Mouse (Mus musculus) embryonic facial prominence, embryonic 13.5 days (tissue): ENCODE measurements around the gene Tanc2. TPM values are rescaled to one million over a fixed set of nuclear protein-coding genes. Genes with fewer than 3 reads are reported as not detected.

Experiments
- ATAC-seq: fragments of 200-750 bp; cut with Nextera tagmentation; 2 replicates; pipeline ENCODE4 v1.8.0; 2017; ENCODE audit warnings: low read depth; ENCODE audit not compliant: insufficient number of reproducible peaks, insufficient read depth, low FRiP score, low TSS enrichment
- H3K27ac ChIP-seq: fragments of 300-500 bp; sonication (generic); 2 replicates; pipeline ENCODE4 v1.5.1; 2015; ENCODE audit warnings: moderate library complexity, mild to moderate bottlenecking, inconsistent platforms
- H3K27me3 ChIP-seq: fragments of 300-500 bp; sonication (generic); 2 replicates; pipeline ENCODE4 v1.6.1; 2015; ENCODE audit warnings: mild to moderate bottlenecking, inconsistent platforms
- H3K36me3 ChIP-seq: fragments of 300-500 bp; sonication (generic); 2 replicates; pipeline ENCODE4 v1.6.1; 2015; ENCODE audit warnings: mild to moderate bottlenecking, inconsistent platforms
- H3K4me1 ChIP-seq: fragments of 300-500 bp; sonication (generic); 2 replicates; pipeline ENCODE4 v1.6.1; 2015; ENCODE audit warnings: inconsistent platforms
- H3K4me2 ChIP-seq: fragments of 300-500 bp; sonication (generic); 2 replicates; pipeline ENCODE4 v1.6.1; 2015; ENCODE audit warnings: moderate library complexity, mild to moderate bottlenecking, inconsistent platforms
- H3K4me3 ChIP-seq: fragments of 300-500 bp; sonication (generic); 2 replicates; pipeline ENCODE4 v1.5.1; 2015; ENCODE audit warnings: mild to moderate bottlenecking, inconsistent platforms
- H3K9ac ChIP-seq: fragments of 300-500 bp; sonication (generic); 2 replicates; pipeline ENCODE4 v1.6.1; 2015; ENCODE audit warnings: mild to moderate bottlenecking, inconsistent platforms
- H3K9me3 ChIP-seq: fragments of 300-500 bp; sonication (generic); 2 replicates; pipeline ENCODE4 v1.6.1; 2016; ENCODE audit warnings: inconsistent platforms
- WGBS: fragments of 180-500 bp; shearing (Covaris S2); methylation state at CpG from one replicate; pipeline ENCODE4 v1.1.7; 2015; ENCODE audit warnings: mixed read lengths; 5-methylcytosine and 5-hydroxymethylcytosine counted together
- polyA plus RNA-seq: library from polyadenylated mRNA; unstranded; fragments of >200 nt; fragmentation: Nextera tagmentation; extraction: Ambion mirVana; gene quantifications from 2 replicates; pipeline ENCODE4 v1.2.1, GENCODE M21; 2015

The Tanc2 gene
- polyA plus RNA-seq, 1 experiment from 2014 or later, result 8.2 TPM

DNA sequence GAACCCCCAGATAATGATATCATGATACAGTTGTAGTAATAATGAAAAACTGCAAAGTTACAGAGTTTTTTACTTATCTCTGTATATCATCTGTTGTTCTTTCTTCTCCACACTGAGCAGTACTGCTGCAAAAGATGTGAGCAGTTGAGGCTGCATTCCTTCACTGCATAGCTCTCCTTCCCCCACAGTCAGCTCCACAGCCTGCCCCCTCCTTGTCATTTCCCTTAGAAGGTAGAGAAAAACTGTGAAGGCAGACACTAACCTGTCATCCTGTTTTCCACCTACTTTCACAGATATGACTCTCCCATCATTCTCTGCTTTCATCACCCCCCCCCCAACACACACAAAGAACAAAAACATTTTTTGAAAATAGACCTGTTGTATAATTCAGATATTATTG is 248.2 kb downstream of the Tanc2 start:
- Histone ChIP-seq H3K9ac (no peak overlapping the region), H3K27me3 (no peaks in the 10 kb centered on the region), H3K4me2 (no peak overlapping the region), H3K27ac (no peak overlapping the region), H3K9me3 (no peaks in the 10 kb centered on the region), H3K4me3 (no peak overlapping the region), H3K4me1 (no peaks in the 10 kb centered on the region), H3K36me3 (peaks cover 9% of the 10 kb centered on the region)
- no peak for ATAC-seq

DNA sequence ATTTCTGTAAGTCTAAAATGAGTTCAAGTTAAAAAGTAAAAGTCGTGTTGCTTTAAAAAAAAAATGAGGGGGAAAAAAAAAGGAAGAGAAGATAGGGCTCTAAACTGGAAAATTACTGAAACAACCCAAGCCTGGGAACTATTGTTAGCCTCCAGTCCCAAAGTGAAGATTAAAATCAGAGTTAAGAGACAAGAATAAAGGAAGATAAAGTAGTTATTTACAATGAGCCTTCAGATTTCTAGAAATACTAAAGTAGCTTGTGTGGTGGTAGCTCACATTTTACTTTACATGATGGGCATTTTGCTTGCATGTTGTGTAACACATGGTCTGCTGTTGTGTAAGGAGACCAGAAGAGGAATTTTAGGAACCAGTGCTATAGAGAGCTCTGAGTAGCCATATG is 256.1 kb downstream of the Tanc2 start:
- Histone ChIP-seq H3K27ac (no peak overlapping the region), H3K4me2 (no peak overlapping the region), H3K9me3 (no peaks in the 10 kb centered on the region), H3K4me1 (no peaks in the 10 kb centered on the region), H3K4me3 (no peak overlapping the region), H3K36me3 (no peaks in the 10 kb centered on the region), H3K9ac (no peak overlapping the region), H3K27me3 (no peaks in the 10 kb centered on the region)
- no peak for ATAC-seq
- 90% methylated on average over 1 of the region's 1 CpGs for WGBS

DNA sequence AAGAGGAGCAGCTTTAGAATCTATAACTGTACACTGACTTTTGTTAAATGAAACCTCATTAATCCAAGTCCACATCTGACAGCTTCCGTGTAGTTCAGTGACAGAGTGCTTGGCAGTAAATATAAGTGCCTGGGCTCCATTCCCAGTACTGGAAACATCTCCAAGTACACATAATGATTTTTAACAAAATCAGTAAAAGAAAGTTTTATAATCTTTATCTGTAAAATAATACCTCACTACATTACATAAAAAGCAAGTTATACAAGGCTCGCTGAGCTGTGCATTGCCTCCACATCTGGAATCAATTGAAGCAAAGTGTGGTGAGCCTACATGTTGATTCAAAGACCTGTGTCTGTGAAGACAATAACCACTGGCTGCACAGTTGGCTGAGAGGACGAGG is 265.7 kb downstream of the Tanc2 start:
- Histone ChIP-seq H3K9me3 (no peaks in the 10 kb centered on the region), H3K36me3 (no peaks in the 10 kb centered on the region), H3K4me1 (peaks cover 4% of the 10 kb centered on the region), H3K27ac (no peak overlapping the region), H3K4me3 (no peak overlapping the region), H3K27me3 (no peaks in the 10 kb centered on the region), H3K9ac (no peak overlapping the region), H3K4me2 (no peak overlapping the region)
- 23% methylated on average over 3 of the region's 3 CpGs for WGBS
- no peak for ATAC-seq

DNA sequence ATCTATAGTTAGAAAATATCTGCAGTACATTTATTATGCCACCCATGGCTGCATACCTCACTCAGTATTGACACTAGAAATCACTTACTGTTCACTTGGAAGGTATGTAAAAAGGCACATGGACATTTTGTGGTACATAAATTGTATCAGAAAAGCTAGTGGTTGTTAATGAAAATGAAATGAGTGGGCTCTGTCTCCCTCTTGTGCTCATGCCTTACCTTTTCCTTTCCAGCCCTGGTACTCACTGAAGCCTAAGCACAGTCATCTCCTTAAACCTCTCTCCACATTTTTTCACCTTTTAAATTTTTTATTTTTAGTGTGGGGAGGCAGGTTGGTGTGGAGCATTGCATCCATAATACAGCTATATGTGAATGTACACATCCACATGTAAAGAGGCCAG is 268.3 kb downstream of the Tanc2 start:
- no peak overlapping the region for H3K9ac ChIP-seq
- no peak overlapping the region for H3K27ac ChIP-seq
- ATAC-seq, result no peak
- H3K4me3 ChIP-seq, result no peak overlapping the region
- H3K36me3 ChIP-seq, result no peaks in the 10 kb centered on the region
- H3K27me3 ChIP-seq, result no peaks in the 10 kb centered on the region
- no peak overlapping the region for H3K4me2 ChIP-seq
- peaks cover 4% of the 10 kb centered on the region for H3K4me1 ChIP-seq
- H3K9me3 ChIP-seq, result no peaks in the 10 kb centered on the region

DNA sequence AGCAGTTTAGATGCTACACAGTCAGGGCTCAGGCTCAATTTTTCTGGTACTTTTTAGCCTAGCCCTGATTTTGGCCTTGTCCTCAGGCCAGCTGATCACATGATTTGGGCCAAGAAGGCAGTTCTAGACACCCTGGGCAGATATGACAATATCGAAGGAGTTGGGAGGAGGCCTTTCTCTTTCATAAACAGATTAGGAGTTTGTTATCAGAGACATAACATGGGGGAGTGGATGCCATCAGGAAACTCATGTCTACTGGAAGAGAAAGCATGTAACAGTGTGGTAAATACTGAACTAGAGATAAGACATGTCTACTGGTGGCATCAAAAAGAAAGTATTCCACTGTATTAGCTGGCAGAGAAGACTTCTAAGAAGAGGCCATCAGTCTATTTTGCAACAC is 295.8 kb downstream of the Tanc2 start:
- no peak for ATAC-seq
- Histone ChIP-seq H3K9ac (no peak overlapping the region), H3K9me3 (no peaks in the 10 kb centered on the region), H3K36me3 (peaks cover 7% of the 10 kb centered on the region; the same call in 1 of the 2 replicates), H3K27ac (no peak overlapping the region), H3K4me2 (no peak overlapping the region), H3K27me3 (no peaks in the 10 kb centered on the region), H3K4me3 (no peak overlapping the region), H3K4me1 (no peaks in the 10 kb centered on the region)
- 96% methylated on average over 1 of the region's 1 CpGs for WGBS

DNA sequence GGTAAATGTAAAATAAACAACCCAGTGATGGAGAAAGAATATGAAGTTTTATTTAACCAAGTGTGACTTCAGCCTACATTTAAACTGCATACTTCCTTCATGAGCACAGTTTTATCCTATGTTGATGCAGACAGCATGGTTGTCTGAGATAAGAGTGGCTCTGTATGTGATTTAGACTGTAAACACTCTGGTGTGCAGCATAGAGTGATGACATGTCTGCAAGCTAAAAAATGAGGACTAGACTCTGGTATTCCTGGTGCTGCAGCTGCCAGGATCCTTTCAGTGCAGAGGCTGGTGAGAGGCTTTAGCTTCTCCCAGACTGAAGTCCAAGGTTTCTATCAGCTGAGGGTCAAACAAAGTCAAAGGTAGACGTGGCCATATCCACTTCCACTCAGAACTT is 297.5 kb downstream of the Tanc2 start:
- peaks cover 7% of the 10 kb centered on the region; the same call in 1 of the 2 replicates for H3K36me3 ChIP-seq
- H3K27ac ChIP-seq, result no peak overlapping the region
- H3K9ac ChIP-seq, result no peak overlapping the region
- H3K4me1 ChIP-seq, result no peaks in the 10 kb centered on the region
- no peaks in the 10 kb centered on the region for H3K27me3 ChIP-seq
- 70% methylated on average over 1 of the region's 1 CpGs for WGBS
- no peak overlapping the region for H3K4me2 ChIP-seq
- ATAC-seq, result no peak
- no peak overlapping the region for H3K4me3 ChIP-seq
- no peaks in the 10 kb centered on the region for H3K9me3 ChIP-seq

DNA sequence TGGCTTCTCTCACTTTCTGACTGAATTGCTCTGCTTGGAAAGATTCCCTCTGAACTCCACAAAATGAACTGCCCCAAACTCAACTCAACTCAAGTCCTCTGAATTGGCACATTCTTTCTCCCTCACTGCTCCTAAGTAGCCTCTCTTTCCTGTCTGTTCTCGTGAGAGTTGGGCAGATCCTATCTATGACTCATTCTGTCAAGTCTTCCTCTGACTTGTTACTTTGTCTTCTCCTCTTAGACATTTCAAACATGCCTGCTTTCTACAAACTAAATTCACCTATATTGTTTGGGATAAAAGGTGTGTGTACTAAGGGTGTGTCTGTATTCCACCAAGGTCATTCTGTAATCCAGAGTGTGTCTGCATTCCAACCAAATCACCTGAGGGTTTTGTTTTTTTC is 309.4 kb downstream of the Tanc2 start:
- Histone ChIP-seq H3K9me3 (no peaks in the 10 kb centered on the region), H3K4me1 (no peaks in the 10 kb centered on the region), H3K4me2 (no peak overlapping the region), H3K9ac (no peak overlapping the region), H3K27me3 (no peaks in the 10 kb centered on the region), H3K4me3 (no peak overlapping the region), H3K27ac (no peak overlapping the region), H3K36me3 (peaks cover 23% of the 10 kb centered on the region)
- ATAC-seq, result no peak
- WGBS, result 50% methylated on average over 1 of the region's 1 CpGs

DNA sequence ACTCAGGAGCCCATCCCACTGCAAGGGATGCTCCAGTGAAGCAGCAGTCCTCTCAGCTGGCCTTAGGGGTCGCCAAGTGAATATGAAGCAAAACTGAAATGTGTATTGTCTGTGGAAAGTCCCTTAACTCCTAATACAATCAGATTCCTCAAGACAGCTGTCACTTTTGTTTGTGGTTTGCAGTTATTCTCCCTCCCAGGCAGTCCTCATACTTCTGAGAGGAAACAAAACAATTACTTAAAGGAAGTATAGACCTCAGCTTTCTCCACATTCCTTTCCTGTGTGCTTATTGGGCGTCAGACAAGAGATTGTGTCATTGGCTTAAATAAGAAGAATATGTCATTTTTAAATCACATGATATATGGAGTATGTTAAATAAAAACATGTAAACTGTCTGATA is 311.7 kb downstream of the Tanc2 start:
- Histone ChIP-seq H3K36me3 (peaks cover 28% of the 10 kb centered on the region), H3K27ac (no peak overlapping the region), H3K9me3 (no peaks in the 10 kb centered on the region), H3K9ac (no peak overlapping the region), H3K4me1 (no peaks in the 10 kb centered on the region), H3K4me3 (no peak overlapping the region), H3K4me2 (no peak overlapping the region), H3K27me3 (no peaks in the 10 kb centered on the region)
- ATAC-seq, result no peak
- WGBS, result 71% methylated on average over 2 of the region's 2 CpGs

DNA sequence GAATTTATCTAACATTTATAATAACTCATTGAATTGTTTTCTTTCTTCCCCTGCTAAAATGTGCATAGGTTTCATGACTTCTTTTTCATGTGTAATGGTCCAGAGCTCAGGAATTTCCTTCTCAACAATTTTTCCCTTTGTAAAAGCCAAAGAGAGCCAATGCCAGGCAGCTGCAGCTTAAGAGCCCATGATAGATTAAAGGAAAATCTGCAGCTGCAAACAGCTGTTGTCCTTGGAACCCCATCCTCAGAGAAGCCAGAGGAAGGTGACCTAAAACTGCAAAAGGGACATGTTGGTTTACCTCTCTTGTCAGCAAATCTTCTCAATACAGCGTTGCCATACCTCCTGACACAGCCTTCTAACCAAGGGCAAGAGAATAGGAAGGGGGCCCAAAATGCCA is 313.2 kb downstream of the Tanc2 start:
- no peak overlapping the region for H3K4me3 ChIP-seq
- no peak overlapping the region for H3K27ac ChIP-seq
- WGBS, result 84% methylated on average over 1 of the region's 1 CpGs
- no peaks in the 10 kb centered on the region for H3K4me1 ChIP-seq
- no peaks in the 10 kb centered on the region for H3K9me3 ChIP-seq
- H3K27me3 ChIP-seq, result no peaks in the 10 kb centered on the region
- H3K4me2 ChIP-seq, result no peak overlapping the region
- H3K9ac ChIP-seq, result no peak overlapping the region
- H3K36me3 ChIP-seq, result peaks cover 21% of the 10 kb centered on the region
- ATAC-seq, result no peak

DNA sequence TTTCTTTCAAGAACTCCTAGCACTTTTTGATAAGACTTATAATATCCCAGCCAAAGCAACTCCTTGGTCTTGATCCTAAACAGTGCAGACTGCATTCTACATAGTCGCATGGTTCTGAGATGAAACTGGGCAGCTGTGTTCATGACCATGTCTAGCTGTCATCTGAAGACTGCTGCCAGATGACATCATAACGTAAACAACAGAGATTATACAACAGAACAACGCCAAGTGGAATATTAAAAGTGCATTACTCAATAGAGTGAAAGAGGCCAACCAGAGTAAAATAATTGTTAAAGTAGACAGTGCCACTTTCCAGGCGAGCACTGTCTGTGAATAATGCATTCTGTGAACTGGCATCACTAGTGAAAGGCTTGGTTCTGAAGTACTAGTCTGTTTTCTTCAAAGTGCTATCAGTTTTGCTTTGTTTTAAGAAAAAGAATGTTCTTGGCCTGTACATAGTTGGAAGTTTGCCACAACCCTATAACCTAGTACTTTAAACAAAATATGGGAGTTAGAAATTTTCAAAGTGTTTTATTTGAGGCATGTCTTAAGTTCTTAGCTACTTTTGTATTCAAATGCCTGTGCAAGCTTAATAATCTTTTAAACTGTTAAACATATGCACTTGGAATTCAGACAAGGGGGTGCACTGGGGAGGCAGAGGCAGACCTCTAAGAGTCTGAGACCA is 315.9 kb downstream of the Tanc2 start:
- Histone ChIP-seq H3K9me3 (no peaks in the 10 kb centered on the region), H3K4me3 (no peak overlapping the region), H3K4me1 (no peaks in the 10 kb centered on the region), H3K9ac (no peak overlapping the region), H3K27me3 (no peaks in the 10 kb centered on the region), H3K4me2 (no peak overlapping the region), H3K27ac (no peak overlapping the region), H3K36me3 (peaks cover 28% of the 10 kb centered on the region)
- WGBS, result 70% methylated on average over 4 of the region's 4 CpGs
- no peak for ATAC-seq

DNA sequence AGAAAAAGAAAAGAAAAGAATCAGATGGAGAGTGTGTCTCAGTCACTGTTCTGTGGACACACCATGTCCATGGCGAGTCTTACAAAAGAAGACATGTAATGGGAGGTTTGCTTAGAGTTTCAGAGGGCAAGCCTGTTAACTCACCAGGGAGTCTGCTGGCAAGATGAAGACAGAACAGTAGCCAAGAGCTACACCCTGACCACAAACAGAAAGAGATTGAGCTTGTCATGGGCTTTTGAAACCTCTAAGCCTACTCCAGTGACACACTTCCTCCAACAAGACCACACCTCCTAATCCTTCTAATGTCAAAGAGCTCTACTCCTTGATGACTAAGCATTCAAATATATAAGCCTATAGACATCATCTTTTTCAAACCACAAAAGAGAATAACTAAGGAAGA is 317.6 kb downstream of the Tanc2 start:
- no peaks in the 10 kb centered on the region for H3K9me3 ChIP-seq
- H3K27ac ChIP-seq, result no peak overlapping the region
- ATAC-seq, result no peak
- H3K27me3 ChIP-seq, result no peaks in the 10 kb centered on the region
- H3K4me2 ChIP-seq, result no peak overlapping the region
- WGBS, result 86% methylated on average over 1 of the region's 1 CpGs
- no peaks in the 10 kb centered on the region for H3K4me1 ChIP-seq
- H3K9ac ChIP-seq, result no peak overlapping the region
- no peak overlapping the region for H3K4me3 ChIP-seq
- peaks cover 28% of the 10 kb centered on the region for H3K36me3 ChIP-seq

DNA sequence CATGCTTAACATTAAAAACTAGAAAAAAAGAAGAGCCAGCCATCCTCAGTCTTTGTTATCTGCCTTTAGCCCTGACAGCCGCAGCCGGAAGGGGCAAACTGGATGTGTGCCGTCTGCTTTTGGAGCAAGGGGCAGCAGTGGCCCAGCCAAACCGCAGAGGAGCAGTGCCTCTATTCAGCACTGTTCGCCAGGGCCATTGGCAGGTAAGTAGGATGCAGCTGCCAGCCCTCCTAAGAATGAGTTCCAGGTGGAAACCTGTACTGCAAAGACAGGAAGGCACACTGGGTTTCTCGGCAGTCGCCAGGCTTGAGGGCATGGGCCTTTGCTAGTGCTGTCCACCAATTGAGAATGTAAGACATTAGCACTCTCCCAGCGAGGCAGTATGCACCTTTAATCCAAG is 319.1 kb downstream of the Tanc2 start:
- Histone ChIP-seq H3K36me3 (peaks cover 31% of the 10 kb centered on the region), H3K4me1 (no peaks in the 10 kb centered on the region), H3K9ac (no peak overlapping the region), H3K9me3 (no peaks in the 10 kb centered on the region), H3K27ac (no peak overlapping the region), H3K4me3 (no peak overlapping the region), H3K4me2 (no peak overlapping the region), H3K27me3 (no peaks in the 10 kb centered on the region)
- no peak for ATAC-seq
- 80% methylated on average over 8 of the region's 8 CpGs for WGBS

DNA sequence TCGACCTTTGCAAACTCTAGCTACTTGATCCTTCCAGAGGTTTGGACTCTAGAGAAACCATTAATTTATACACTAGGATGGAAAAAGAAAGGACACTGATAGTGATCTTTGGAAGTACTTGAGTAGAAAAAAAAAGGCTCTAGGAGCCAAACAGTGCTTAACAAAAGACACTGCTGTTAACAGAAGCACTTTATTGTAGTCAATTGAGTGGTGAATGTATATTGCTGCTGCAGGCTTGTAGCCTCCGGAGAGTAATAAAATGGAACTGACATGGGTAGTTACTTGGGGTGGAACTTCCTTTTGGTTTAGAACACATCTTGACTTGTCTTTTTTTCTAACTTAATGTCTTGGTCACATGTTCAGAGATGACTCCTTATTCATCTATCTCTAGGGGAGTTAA is 319.8 kb downstream of the Tanc2 start:
- no peaks in the 10 kb centered on the region for H3K27me3 ChIP-seq
- WGBS, result 77% methylated on average over 2 of the region's 2 CpGs
- H3K9ac ChIP-seq, result no peak overlapping the region
- peaks cover 26% of the 10 kb centered on the region for H3K36me3 ChIP-seq
- H3K27ac ChIP-seq, result no peak overlapping the region
- H3K4me2 ChIP-seq, result no peak overlapping the region
- ATAC-seq, result no peak
- no peaks in the 10 kb centered on the region for H3K4me1 ChIP-seq
- no peaks in the 10 kb centered on the region for H3K9me3 ChIP-seq
- no peak overlapping the region for H3K4me3 ChIP-seq
